Mouse (Mus musculus): ENCODE data around the gene Slc25a20. TPM values are rescaled to one million over a fixed set of nuclear protein-coding genes. Genes with fewer than 3 reads are reported as not detected.

The Slc25a20 gene
- total and polyA plus RNA-seq, 2 experiments: 52.5 to 118 TPM

GRCm38 (mm10) chr9:108692226-108693041 lies 30.5 kb downstream of the Slc25a20 start:
- Histone ChIP-seq H3K27ac (replicated peaks; ENCODE audit: insufficient read depth, low read depth, low read length) (peak overlapping the region; percentile 66), H3K4me1 (ENCODE audit: control insufficient read depth, insufficient read depth, low read length) (peaks cover 46% of the 10 kb centered on the region)
- TF ChIP-seq POLR2A (IDR thresholded peaks at IDR 0.05; ENCODE audit: extremely low read depth, insufficient read depth, low read length) (0 out of 2 replicates have a peak, but pooled peaks have one; percentile 11), CTCF (IDR thresholded peaks at IDR 0.05; ENCODE audit: low read depth, low read length) (peak; percentile 39; the same call in 1 of the 2 replicates)

GRCm38 (mm10) chr9:108693946-108694345 lies 32.1 kb downstream of the Slc25a20 start:
- Histone ChIP-seq H3K9ac (ENCODE audit: low read depth, low read length) (no peak overlapping the region), H3K79me2 (ENCODE audit: control insufficient read depth, insufficient read depth, low read length) (peaks cover 18% of the 10 kb centered on the region; the same call in 1 of the 2 replicates), H3K4me1 (ENCODE audit: control insufficient read depth, insufficient read depth, low read length) (peaks cover 35% of the 10 kb centered on the region), H3K27ac (replicated peaks; ENCODE audit: insufficient read depth, low read depth, low read length) (0 out of 2 replicates have a peak overlapping the region, but pooled peaks have one; percentile 7), H3K36me3 (ENCODE audit: control insufficient read depth, insufficient read depth, low read length) (no peaks in the 10 kb centered on the region), H3K27me3 (ENCODE audit: control insufficient read depth, insufficient read depth, low read length) (no peaks in the 10 kb centered on the region), H3K4me3 (ENCODE audit: insufficient read depth, low read depth, low read length) (no peak overlapping the region)
- DNase-seq (ENCODE audit: extremely low read depth, low read depth, low spot score): peak; percentile 44
- 24% methylated on average over 4 of the region's 4 CpGs for WGBS
- TF ChIP-seq CTCF (IDR thresholded peaks at IDR 0.05; ENCODE audit: low read depth, low read length) (no peak), POLR2A (IDR thresholded peaks at IDR 0.05; ENCODE audit: extremely low read depth, insufficient read depth, low read length) (no peak)

More at GRCm38 (mm10) chr9:108692226-108693041, 30.5 kb downstream of the Slc25a20 start:
- no peaks in the 10 kb centered on the region for H3K36me3 ChIP-seq (ENCODE audit: control insufficient read depth, insufficient read depth, low read length)
- H3K79me2 ChIP-seq (ENCODE audit: control insufficient read depth, insufficient read depth, low read length): peaks cover 13% of the 10 kb centered on the region; the same call in 1 of the 2 replicates
- H3K4me3 ChIP-seq (ENCODE audit: insufficient read depth, low read depth, low read length): peak overlapping the region; percentile 68
- no peaks in the 10 kb centered on the region for H3K27me3 ChIP-seq (ENCODE audit: control insufficient read depth, insufficient read depth, low read length)
- DNase-seq (ENCODE audit: extremely low read depth, low read depth, low spot score): peak; percentile 59
- WGBS: under 1% methylated on average over 92 of the region's 92 CpGs
- H3K9ac ChIP-seq (ENCODE audit: low read depth, low read length): peak overlapping the region; percentile 87

GRCm38 (mm10) chr9:108694533-108694932 lies 32.6 kb downstream of the Slc25a20 start:
- DNase-seq (ENCODE audit: extremely low read depth, low read depth, low spot score): no peak
- no peak overlapping the region for H3K4me3 ChIP-seq (ENCODE audit: insufficient read depth, low read depth, low read length)
- 61% methylated on average over 1 of the region's 1 CpGs for WGBS

DNA sequence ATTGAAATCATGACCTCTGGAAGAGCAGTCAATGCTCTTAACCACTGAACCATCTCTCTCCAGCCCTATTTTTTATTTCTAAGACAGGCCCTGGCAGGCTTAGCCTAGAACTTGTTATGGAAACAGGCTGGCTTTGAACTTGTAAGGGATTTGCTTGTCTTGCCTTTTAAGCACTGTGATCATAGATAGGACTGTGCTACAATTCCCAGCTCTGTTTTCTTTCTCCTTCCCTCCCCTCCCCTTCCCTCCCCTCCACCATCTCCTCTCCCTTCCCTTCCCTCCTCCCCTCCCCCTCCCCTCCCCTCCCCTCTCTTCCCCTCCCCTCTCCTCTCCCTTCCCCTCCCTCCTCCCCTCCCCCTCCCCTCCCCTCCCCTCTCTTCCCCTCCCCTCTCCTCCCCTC lies 40.6 kb downstream of the Slc25a20 start:
- peaks cover 24% of the 10 kb centered on the region for H3K79me2 ChIP-seq (ENCODE audit: control insufficient read depth, insufficient read depth, low read length)
- no peak for TF ChIP-seq POLR2A (IDR thresholded peaks at IDR 0.05; ENCODE audit: extremely low read depth, insufficient read depth, low read length)
- no peak for TF ChIP-seq CTCF (IDR thresholded peaks at IDR 0.05; ENCODE audit: low read depth, low read length)
- no peak overlapping the region for H3K9ac ChIP-seq (ENCODE audit: low read depth, low read length)
- H3K27me3 ChIP-seq (ENCODE audit: control insufficient read depth, insufficient read depth, low read length): no peaks in the 10 kb centered on the region
- H3K27ac ChIP-seq (replicated peaks; ENCODE audit: insufficient read depth, low read depth, low read length): no peak overlapping the region
- no peak overlapping the region for H3K4me3 ChIP-seq (ENCODE audit: insufficient read depth, low read depth, low read length)
- no peak for DNase-seq (ENCODE audit: extremely low read depth, low read depth, low spot score)
- peaks cover 9% of the 10 kb centered on the region; the same call in 1 of the 2 replicates for H3K4me1 ChIP-seq (ENCODE audit: control insufficient read depth, insufficient read depth, low read length)
- H3K36me3 ChIP-seq (ENCODE audit: control insufficient read depth, insufficient read depth, low read length): no peaks in the 10 kb centered on the region; the same call in 1 of the 2 replicates

More at GRCm38 (mm10) chr9:108694533-108694932, 32.6 kb downstream of the Slc25a20 start:
- Histone ChIP-seq H3K27me3 (ENCODE audit: control insufficient read depth, insufficient read depth, low read length) (no peaks in the 10 kb centered on the region), H3K9ac (ENCODE audit: low read depth, low read length) (no peak overlapping the region), H3K79me2 (ENCODE audit: control insufficient read depth, insufficient read depth, low read length) (peaks cover 18% of the 10 kb centered on the region; the same call in 1 of the 2 replicates), H3K27ac (replicated peaks; ENCODE audit: insufficient read depth, low read depth, low read length) (no peak overlapping the region), H3K4me1 (ENCODE audit: control insufficient read depth, insufficient read depth, low read length) (peaks cover 29% of the 10 kb centered on the region), H3K36me3 (ENCODE audit: control insufficient read depth, insufficient read depth, low read length) (no peaks in the 10 kb centered on the region; the same call in 1 of the 2 replicates)
- TF ChIP-seq POLR2A (IDR thresholded peaks at IDR 0.05; ENCODE audit: extremely low read depth, insufficient read depth, low read length) (no peak), CTCF (IDR thresholded peaks at IDR 0.05; ENCODE audit: low read depth, low read length) (no peak)

- TF ChIP-seq POLR2A (IDR thresholded peaks at IDR 0.05; ENCODE audit: extremely low read depth, insufficient read depth, low read length) (no peak), CTCF (IDR thresholded peaks at IDR 0.05; ENCODE audit: low read depth, low read length) (no peak)
- H3K27me3 ChIP-seq (ENCODE audit: control insufficient read depth, insufficient read depth, low read length): no peaks in the 10 kb centered on the region
- DNase-seq (ENCODE audit: extremely low read depth, low read depth, low spot score): peak; percentile 42
- peaks cover 9% of the 10 kb centered on the region; the same call in 1 of the 2 replicates for H3K4me1 ChIP-seq (ENCODE audit: control insufficient read depth, insufficient read depth, low read length)
- H3K79me2 ChIP-seq (ENCODE audit: control insufficient read depth, insufficient read depth, low read length): peaks cover 23% of the 10 kb centered on the region
- 0 out of 2 replicates have a peak overlapping the region, but pooled peaks have one; percentile 37 for H3K27ac ChIP-seq (replicated peaks; ENCODE audit: insufficient read depth, low read depth, low read length)
- WGBS: 32% methylated on average over 12 of the region's 12 CpGs
- H3K36me3 ChIP-seq (ENCODE audit: control insufficient read depth, insufficient read depth, low read length): no peaks in the 10 kb centered on the region; the same call in 1 of the 2 replicates
- H3K9ac ChIP-seq (ENCODE audit: low read depth, low read length): no peak overlapping the region
- no peak overlapping the region for H3K4me3 ChIP-seq (ENCODE audit: insufficient read depth, low read depth, low read length)
These were observed 41.7 kb downstream of the Slc25a20 start for GRCm38 (mm10) chr9:108703373-108704110.
